Mouse (Mus musculus) heart, adult 18-20 months (tissue): ENCODE measurements around the gene Rapgef4. TPM values are rescaled to one million over a fixed set of nuclear protein-coding genes. Genes with fewer than 3 reads are reported as not detected.
A peak's percentile ranks its signal among the peaks of the same experiment; 100 is the strongest.

Source experiments
- DNase-seq, 2 experiments: peaks; one replicate each; pipeline ENCODE4 v3.0.0; 2021 to 2022; ENCODE audit warnings: mixed read lengths in 1 of 2
- total RNA-seq, 2 experiments: library from RNA; stranded (reverse); gene quantifications; 2 replicates each; pipeline ENCODE4 v1.2.3; 2021

Gene Rapgef4
- total RNA-seq, 2 experiments from 2014 or later = 26.4 to 29.1 TPM

DNA sequence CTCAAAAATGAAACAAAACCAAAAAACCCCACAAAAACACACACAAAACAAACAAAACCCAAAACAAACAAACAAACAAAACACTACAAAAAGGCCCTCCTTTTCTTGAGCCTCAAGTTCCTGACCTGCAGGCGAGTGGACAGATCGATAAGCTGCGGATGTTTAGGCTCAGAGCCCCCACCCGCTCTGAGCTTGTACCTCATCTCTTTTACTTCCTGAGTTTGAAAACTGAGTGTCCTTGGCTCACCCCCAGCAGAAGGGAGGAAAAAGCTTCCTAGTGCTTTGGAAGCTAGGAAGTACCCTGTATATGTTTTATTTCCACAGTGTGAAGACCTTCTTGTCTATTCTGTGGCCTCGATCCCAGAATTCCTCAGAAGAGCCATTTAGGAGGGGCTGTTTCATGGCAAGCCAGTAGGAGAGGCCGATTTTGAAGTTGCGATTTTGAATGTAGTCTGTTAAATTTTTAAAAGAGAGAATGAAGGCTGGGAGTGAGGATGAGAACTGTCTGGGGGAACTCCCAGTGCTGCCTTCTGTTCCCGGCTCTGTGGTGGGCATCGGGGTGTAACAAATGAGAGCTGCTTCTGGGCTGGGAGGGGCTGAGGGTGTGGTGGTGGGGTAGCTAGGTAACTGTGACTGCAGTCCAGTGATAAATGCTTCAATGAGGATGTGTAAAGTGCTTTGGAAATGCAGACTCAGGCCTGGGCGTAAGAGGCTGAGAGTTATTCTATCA, 2.0 kb downstream of the Rapgef4 start:
- no peak for DNase-seq

GRCm38 (mm10) chr2:71985730-71986129, 4.7 kb downstream of the Rapgef4 start:
- no peak for DNase-seq

GRCm38 (mm10) chr2:71986276-71986848, 5.3 kb downstream of the Rapgef4 start:
- DNase-seq = no peak

- no peak for DNase-seq
Observed at GRCm38 (mm10) chr2:71988572-71988971, 7.5 kb downstream of the Rapgef4 start.

GRCm38 (mm10) chr2:71992129-71992528, 11.1 kb downstream of the Rapgef4 start:
- DNase-seq = no peak

- DNase-seq = no peak
Observed at GRCm38 (mm10) chr2:71993729-71994423, 12.8 kb downstream of the Rapgef4 start.

GRCm38 (mm10) chr2:71998531-71998930, 17.5 kb downstream of the Rapgef4 start:
- no peak for DNase-seq

GRCm38 (mm10) chr2:72000102-72000501, 19.1 kb downstream of the Rapgef4 start:
- no peak for DNase-seq

DNA sequence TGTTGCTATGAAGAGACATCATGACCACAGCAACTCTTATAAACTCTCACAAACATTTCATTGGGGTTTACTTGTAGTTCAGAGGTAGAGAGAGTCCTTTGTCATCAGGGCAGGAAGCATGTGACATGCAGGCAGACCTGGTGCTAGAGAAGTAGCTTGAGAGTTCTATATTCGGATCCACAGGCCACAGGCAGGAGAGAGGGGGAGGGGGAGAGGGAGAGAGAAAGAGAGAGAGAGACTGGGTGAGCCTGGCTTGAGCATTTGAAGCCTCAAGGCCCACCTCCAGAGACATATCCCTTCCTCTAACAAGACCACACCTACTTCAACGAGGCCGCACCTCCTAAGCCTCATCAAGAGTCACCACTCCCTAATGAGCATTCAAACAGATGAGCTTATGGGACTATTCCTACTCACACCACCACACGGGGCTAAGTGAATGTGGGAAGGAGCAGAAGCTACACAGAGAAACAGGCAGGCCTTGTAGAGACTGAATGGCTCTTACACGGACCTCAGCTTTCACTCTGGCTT, 21.9 kb downstream of the Rapgef4 start:
- DNase-seq = peak in 1 of 2 experiments; percentile 18

DNA sequence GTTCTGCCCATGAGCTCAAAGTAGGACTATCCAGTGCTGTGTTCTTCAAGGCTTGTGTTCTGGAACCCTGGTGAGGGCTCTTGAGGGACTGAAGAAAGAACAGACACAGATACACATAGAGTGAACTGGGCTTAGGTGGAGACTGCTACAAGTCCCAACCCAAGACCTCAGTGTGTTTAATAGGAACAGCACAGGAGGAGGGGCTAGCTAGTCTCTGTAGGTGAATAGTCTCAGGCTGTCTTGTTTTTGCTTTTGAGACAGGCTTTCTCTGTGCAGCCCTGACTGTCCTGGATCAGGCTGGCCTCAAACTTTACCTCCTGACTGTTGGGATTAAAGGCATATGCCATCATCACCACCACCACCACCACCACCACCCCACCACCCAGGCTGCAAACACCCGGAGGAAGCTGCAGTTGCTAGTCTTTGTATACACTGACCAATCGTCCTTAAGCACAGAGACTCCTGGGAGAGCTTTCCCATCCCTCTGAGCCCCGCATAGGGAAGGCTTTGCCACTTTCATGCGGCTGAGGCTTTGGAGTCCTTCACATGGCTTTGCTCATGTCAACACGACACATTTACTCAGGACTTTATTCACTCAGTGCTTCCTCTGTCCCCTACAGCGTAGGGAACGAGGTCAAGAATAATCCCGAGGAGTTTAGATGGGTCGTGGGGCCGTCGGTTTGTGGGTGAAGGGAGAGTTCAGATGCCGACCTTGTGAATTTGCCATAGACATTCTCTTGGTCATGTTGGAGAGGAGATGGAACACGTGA, 22.9 kb downstream of the Rapgef4 start:
- no peak for DNase-seq

- no peak for DNase-seq
Observed at GRCm38 (mm10) chr2:72005051-72005450, 24.0 kb downstream of the Rapgef4 start.

DNA sequence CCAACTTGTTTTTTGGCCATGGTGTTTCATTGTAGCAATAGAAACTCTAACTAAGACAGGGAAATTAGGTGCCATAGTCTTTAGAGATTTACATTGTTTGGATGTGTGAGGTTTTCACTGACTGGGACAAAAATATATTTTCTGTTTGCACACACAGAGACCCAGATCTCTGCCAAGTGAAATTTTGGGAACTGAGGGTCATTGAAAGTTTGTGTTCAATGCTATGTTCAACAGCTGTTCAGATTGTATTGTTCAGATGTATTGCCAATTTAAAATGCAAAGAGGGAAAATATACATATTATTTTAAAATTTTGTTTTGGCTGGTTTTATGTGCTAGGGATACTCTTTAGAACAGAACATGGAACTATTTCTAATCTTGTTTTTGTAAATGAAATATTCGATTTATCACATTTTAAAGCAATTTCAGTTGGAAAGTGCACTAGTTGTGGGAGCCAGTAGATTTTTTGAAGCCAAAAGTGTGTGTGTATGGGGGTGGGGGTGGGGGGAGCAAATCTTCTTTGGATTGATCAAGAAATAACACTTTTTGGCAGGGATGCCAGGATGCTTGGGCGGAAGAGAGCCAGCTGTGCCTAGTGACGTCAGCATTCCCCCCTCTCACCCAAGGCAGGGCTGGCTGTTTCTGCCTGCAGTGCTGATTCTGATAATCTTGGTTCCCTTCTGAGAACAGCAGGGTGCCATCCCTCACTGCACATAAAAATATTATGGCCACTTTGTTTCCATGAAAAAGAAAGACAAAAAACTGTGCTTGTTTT, 28.6 kb downstream of the Rapgef4 start:
- DNase-seq = peak; percentile 17 to 23

DNA sequence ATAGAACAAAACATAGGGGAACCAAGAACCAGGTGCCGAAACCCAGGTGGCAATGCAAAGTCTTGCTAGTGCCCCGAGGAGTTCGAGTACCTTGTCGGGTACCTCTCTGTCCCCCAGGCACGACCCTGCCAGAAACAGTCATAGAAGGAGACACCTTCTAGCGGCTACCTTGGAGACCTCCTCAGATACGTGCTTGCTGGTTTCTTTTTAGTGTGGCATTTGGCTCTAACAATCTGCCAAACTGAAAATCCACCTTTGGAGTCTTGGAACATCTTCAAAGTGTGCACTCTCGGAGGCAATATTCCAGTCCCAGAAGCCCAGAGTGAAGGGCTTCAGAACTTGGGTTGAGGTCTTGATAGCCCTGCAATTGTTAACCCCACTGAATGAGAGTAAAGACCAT, 34.3 kb downstream of the Rapgef4 start:
- no peak for DNase-seq

- DNase-seq = no peak
Observed at GRCm38 (mm10) chr2:72016013-72016412, 35.0 kb downstream of the Rapgef4 start.

DNA sequence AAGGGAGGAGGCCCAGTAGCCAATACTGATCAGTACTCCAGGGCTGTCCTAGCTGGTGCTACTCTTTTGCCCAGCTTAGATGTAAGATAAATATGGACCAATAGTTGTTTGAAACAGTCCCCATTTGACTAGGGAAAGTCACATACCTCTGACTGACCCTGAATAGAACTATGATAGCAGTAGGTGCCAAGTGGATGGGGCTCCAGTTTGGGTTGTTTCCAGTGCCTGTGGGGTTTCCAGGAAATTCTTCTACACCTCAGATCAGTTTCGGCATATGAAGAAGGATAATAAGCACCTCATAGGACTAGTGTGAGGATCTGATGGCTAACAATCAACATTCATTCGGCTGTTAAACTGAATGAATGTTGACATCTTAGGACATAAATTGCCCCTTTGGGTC, 36.1 kb downstream of the Rapgef4 start:
- no peak for DNase-seq

DNA sequence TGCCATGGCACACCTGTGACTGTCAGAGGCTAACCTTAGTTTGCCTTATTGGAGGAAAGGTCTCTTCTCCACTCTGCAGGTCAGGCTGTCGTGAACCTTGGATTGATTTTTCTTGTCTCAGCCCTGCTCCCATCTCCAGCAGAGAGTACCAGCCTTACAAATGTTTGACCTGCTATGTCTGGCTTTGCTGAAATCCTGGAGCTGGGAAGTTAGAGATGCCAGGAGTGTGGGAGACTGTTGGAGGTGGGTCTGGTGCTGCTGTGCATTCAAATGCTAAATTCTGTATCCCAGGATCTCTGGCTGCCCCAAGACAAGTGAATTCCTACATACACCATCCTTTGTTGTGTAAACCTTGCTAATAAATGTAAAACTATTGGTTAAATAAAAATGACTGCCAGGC, 37.7 kb downstream of the Rapgef4 start:
- DNase-seq = no peak

- DNase-seq = no peak
Observed at GRCm38 (mm10) chr2:72020755-72021154, 39.7 kb downstream of the Rapgef4 start.

- DNase-seq = no peak
Observed at GRCm38 (mm10) chr2:72021440-72021839, 40.4 kb downstream of the Rapgef4 start.

GRCm38 (mm10) chr2:72021845-72022244, 40.8 kb downstream of the Rapgef4 start:
- DNase-seq = peak; percentile 9 to 39

GRCm38 (mm10) chr2:72023791-72024190, 42.8 kb downstream of the Rapgef4 start:
- DNase-seq = no peak

DNA sequence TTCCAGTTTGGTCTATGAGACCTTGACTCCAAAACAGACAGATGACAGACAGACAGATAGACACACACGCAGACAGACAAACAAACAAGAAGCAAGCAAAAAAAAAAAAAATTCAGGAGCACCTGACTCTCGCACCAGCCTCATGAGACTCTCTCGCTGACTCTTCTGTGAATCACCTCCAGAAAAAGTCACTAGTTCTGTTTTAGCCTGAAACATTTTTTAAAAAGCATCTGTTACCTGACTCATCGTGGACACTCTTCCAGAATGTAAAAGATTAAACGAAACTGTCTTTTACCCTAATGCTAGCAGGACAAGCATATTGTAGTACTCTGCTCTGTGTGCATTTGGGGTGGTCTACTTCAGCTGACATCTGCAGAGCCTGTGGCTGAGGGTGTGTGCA, 44.6 kb downstream of the Rapgef4 start:
- DNase-seq = no peak

GRCm38 (mm10) chr2:72026506-72026905, 45.5 kb downstream of the Rapgef4 start:
- no peak for DNase-seq
